Mouse (Mus musculus) heart, embryonic 14.5 days (tissue): ENCODE measurements around the gene Hs6st2. TPM values are rescaled to one million over a fixed set of nuclear protein-coding genes. Genes with fewer than 3 reads are reported as not detected.

ENCODE experiments used
- ATAC-seq: fragments of 200-750 bp; cut with Nextera tagmentation; 2 replicates; pipeline ENCODE4 v1.8.0; 2017; ENCODE audit warnings: low read depth, moderate TSS enrichment; ENCODE audit not compliant: insufficient number of reproducible peaks, insufficient read depth, low FRiP score
- H3K27ac ChIP-seq, 2 experiments: fragments of 200-500 bp in 1 of 2; fragments of 300-500 bp in 1 of 2; sonication (generic) in 1 of 2; replicated peaks in 1 of 2; 2 replicates each; pipeline ENCODE4 v1.5.1; 2012 to 2014; ENCODE audit warnings: low read depth in 2 of 2, low read length in 2 of 2, control low read depth in 1 of 2, mild to moderate bottlenecking in 1 of 2, mixed read lengths in 1 of 2; ENCODE audit not compliant: control insufficient read depth in 1 of 2, insufficient read depth in 1 of 2
- H3K27me3 ChIP-seq: fragments of 300-500 bp; sonication (generic); 2 replicates; pipeline ENCODE4 v1.6.1; 2014; ENCODE audit warnings: mild to moderate bottlenecking, low read length, control low read depth; ENCODE audit not compliant: control insufficient read depth, insufficient read depth
- H3K36me3 ChIP-seq: fragments of 300-500 bp; sonication (generic); 2 replicates; pipeline ENCODE4 v1.6.1; 2014; ENCODE audit warnings: mild to moderate bottlenecking, control low read depth, low read length, mixed read lengths; ENCODE audit not compliant: control insufficient read depth, insufficient read depth
- H3K4me1 ChIP-seq, 2 experiments: fragments of 200-500 bp in 1 of 2; fragments of 300-500 bp in 1 of 2; sonication (generic) in 1 of 2; 2 replicates each; pipeline ENCODE4 v1.6.1; 2012 to 2014; ENCODE audit warnings: low read length in 2 of 2, control low read depth in 1 of 2, mixed read lengths in 1 of 2; ENCODE audit not compliant: control insufficient read depth in 2 of 2, insufficient read depth in 2 of 2
- H3K4me2 ChIP-seq: fragments of 300-500 bp; sonication (generic); 2 replicates; pipeline ENCODE4 v1.6.1; 2014; ENCODE audit warnings: mild to moderate bottlenecking, low read length
- H3K4me3 ChIP-seq, 2 experiments: fragments of 200-500 bp in 1 of 2; fragments of 300-500 bp in 1 of 2; sonication (generic) in 1 of 2; 2 replicates each; pipeline ENCODE4 v1.5.1; 2012 to 2014; ENCODE audit warnings: low read length in 2 of 2, mild to moderate bottlenecking in 2 of 2, control low read depth in 1 of 2, low read depth in 1 of 2, moderate library complexity in 1 of 2; ENCODE audit not compliant: control insufficient read depth in 1 of 2, insufficient read depth in 1 of 2
- H3K9ac ChIP-seq: fragments of 300-500 bp; sonication (generic); 2 replicates; pipeline ENCODE4 v1.6.1; 2014; ENCODE audit warnings: mild to moderate bottlenecking, low read length
- H3K9me3 ChIP-seq: fragments of 300-500 bp; sonication (generic); 2 replicates; pipeline ENCODE4 v1.6.1; 2016; ENCODE audit warnings: low read length, control low read depth; ENCODE audit not compliant: control insufficient read depth
- WGBS: fragments of 180-500 bp; shearing (Covaris S2); extraction: QIAGEN DNeasy Blood & Tissue Kit; methylation state at CpG from one replicate; pipeline ENCODE4 v1.1.7; 2014; 5-methylcytosine and 5-hydroxymethylcytosine counted together
- polyA plus RNA-seq: library from polyadenylated mRNA; unstranded; fragments of >200 nt; fragmentation: Nextera tagmentation; extraction: Ambion mirVana; gene quantifications from 2 replicates; pipeline ENCODE4 v1.2.1, GENCODE M21; 2014

The Hs6st2 gene
- polyA plus RNA-seq, 1 experiment from 2014 or later: 13.2 TPM

- Histone ChIP-seq H3K9ac (no peak overlapping the region), H3K4me2 (no peak overlapping the region), H3K4me1 (no peaks in the 10 kb centered on the region), H3K36me3 (no peaks in the 10 kb centered on the region), H3K27ac (no peak overlapping the region), H3K9me3 (no peaks in the 10 kb centered on the region), H3K27me3 (no peaks in the 10 kb centered on the region), H3K4me3 (no peak overlapping the region)
- 35% methylated on average over 7 of the region's 7 CpGs for WGBS
- no peak for ATAC-seq
Observed at GRCm38 (mm10) chrX:51614384-51615004, 67.2 kb downstream of the Hs6st2 start.

GRCm38 (mm10) chrX:51610743-51611142 lies 70.9 kb downstream of the Hs6st2 start:
- no peak overlapping the region for H3K4me3 ChIP-seq
- H3K9me3 ChIP-seq: no peaks in the 10 kb centered on the region
- H3K4me1 ChIP-seq: no peaks in the 10 kb centered on the region
- ATAC-seq: no peak
- no peak overlapping the region for H3K4me2 ChIP-seq
- H3K27me3 ChIP-seq: no peaks in the 10 kb centered on the region
- H3K36me3 ChIP-seq: no peaks in the 10 kb centered on the region
- WGBS: 43% methylated on average over 1 of the region's 1 CpGs
- no peak overlapping the region for H3K9ac ChIP-seq
- no peak overlapping the region for H3K27ac ChIP-seq

- Histone ChIP-seq H3K4me1 (no peaks in the 10 kb centered on the region), H3K4me3 (no peak overlapping the region), H3K27me3 (no peaks in the 10 kb centered on the region), H3K9ac (no peak overlapping the region), H3K27ac (no peak overlapping the region), H3K9me3 (no peaks in the 10 kb centered on the region), H3K4me2 (no peak overlapping the region), H3K36me3 (no peaks in the 10 kb centered on the region)
- ATAC-seq: no peak
- 84% methylated on average over 6 of the region's 6 CpGs for WGBS
Observed at GRCm38 (mm10) chrX:51606231-51606863, 75.3 kb downstream of the Hs6st2 start.

- Histone ChIP-seq H3K4me3 (no peak overlapping the region), H3K27ac (no peak overlapping the region), H3K27me3 (no peaks in the 10 kb centered on the region), H3K9me3 (no peaks in the 10 kb centered on the region), H3K9ac (no peak overlapping the region), H3K4me1 (no peaks in the 10 kb centered on the region), H3K36me3 (no peaks in the 10 kb centered on the region), H3K4me2 (no peak overlapping the region)
- WGBS: 95% methylated on average over 1 of the region's 1 CpGs
- ATAC-seq: no peak
Observed at GRCm38 (mm10) chrX:51592751-51593150, 88.9 kb downstream of the Hs6st2 start.

GRCm38 (mm10) chrX:51590448-51591010 lies 91.1 kb downstream of the Hs6st2 start:
- Histone ChIP-seq H3K4me1 (no peaks in the 10 kb centered on the region; a peak in 1 of 4 replicates), H3K27ac (no peak overlapping the region), H3K27me3 (no peaks in the 10 kb centered on the region), H3K36me3 (no peaks in the 10 kb centered on the region), H3K4me2 (no peak overlapping the region), H3K9ac (no peak overlapping the region), H3K9me3 (no peaks in the 10 kb centered on the region), H3K4me3 (no peak overlapping the region)
- no peak for ATAC-seq
- WGBS: 73% methylated on average over 8 of the region's 8 CpGs

DNA sequence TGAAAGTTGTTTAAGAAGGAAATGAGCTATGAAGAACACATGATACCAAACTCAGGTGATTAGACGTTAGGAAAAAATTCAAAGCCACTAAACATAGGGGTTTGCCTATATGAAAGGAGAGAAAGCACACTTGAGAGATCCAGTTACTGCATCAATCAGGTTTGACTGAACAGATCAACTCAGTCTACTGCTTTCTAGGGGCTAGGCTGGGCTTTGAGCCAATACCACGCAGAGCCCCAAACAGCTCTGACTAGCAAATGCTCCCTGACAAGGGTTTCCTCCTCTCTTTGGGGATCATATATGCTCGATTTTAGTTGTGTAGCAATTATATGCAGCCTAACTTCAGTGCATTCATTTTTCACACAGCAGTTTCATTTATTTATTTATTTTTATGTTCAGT lies 96.2 kb downstream of the Hs6st2 start:
- no peaks in the 10 kb centered on the region for H3K9me3 ChIP-seq
- no peaks in the 10 kb centered on the region for H3K27me3 ChIP-seq
- 53% methylated on average over 3 of the region's 3 CpGs for WGBS
- peaks cover 3% of the 10 kb centered on the region in 2 experiments; a peak in 3 of 4 replicates for H3K4me1 ChIP-seq
- no peak overlapping the region for H3K4me3 ChIP-seq
- no peak overlapping the region for H3K9ac ChIP-seq
- no peaks in the 10 kb centered on the region for H3K36me3 ChIP-seq
- H3K27ac ChIP-seq: no peak overlapping the region
- H3K4me2 ChIP-seq: no peak overlapping the region
- no peak for ATAC-seq

DNA sequence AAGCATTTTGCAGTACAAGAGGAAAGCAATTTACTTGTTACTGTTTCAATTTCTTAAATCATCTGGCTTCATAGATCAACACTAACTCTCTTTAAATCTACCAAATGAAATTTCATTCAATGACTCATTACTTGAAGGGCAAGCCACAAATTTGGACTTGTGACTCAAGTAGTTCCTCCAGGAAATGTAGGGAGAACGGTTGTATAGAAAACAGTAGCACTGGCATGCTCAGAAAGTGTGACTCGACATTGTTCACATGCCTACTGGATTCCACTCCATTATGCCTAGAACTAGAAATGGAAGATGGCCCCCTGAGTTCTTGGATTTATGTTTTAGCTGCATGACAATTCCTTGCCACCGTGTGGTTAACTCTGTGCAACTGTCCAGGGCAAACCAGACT lies 100.0 kb downstream of the Hs6st2 start:
- 42% methylated on average over 3 of the region's 3 CpGs for WGBS
- H3K27me3 ChIP-seq: no peaks in the 10 kb centered on the region
- no peak overlapping the region for H3K9ac ChIP-seq

More for the DNA sequence above, 100.0 kb downstream of the Hs6st2 start:
- H3K4me3 ChIP-seq: no peak overlapping the region
- ATAC-seq: no peak
- peaks cover 3% of the 10 kb centered on the region in 2 experiments; a peak in 3 of 4 replicates for H3K4me1 ChIP-seq
- no peaks in the 10 kb centered on the region for H3K9me3 ChIP-seq
- no peak overlapping the region for H3K4me2 ChIP-seq
- H3K36me3 ChIP-seq: no peaks in the 10 kb centered on the region
- no peak overlapping the region for H3K27ac ChIP-seq
